Mouse (Mus musculus) frontal cortex, postnatal 36 days (tissue): Measurements from ENCODE around the gene Ppp1r9b.
"Not testable (repeated sequence)": the region's sequence is repeated elsewhere in the genome, so short reads cannot be mapped to it uniquely, and the experiment has no call there.

Experiments used
- DNase-seq, 2 experiments: peaks; one replicate each; pipeline ENCODE4 v3.0.0; 2022; ENCODE audit warnings: low spot score in 2 of 2

Ppp1r9b gene

GRCm38 (mm10) chr11:94997596-94997995 is 6.8 kb downstream of the Ppp1r9b start:
- DNase-seq: no peak

- peak in 1 of 2 experiments; percentile 69 for DNase-seq
Observed at GRCm38 (mm10) chr11:94998041-94998531, 7.3 kb downstream of the Ppp1r9b start.

GRCm38 (mm10) chr11:95000128-95000527 is 9.3 kb downstream of the Ppp1r9b start:
- no peak for DNase-seq

GRCm38 (mm10) chr11:95000548-95000947 is 9.7 kb downstream of the Ppp1r9b start:
- DNase-seq: no peak

GRCm38 (mm10) chr11:95001058-95001457 is 10.2 kb downstream of the Ppp1r9b start:
- peak; percentile 63 to 77 for DNase-seq

GRCm38 (mm10) chr11:95001584-95002347 is 10.9 kb downstream of the Ppp1r9b start:
- no peak for DNase-seq

GRCm38 (mm10) chr11:95002705-95003104 is 11.9 kb downstream of the Ppp1r9b start:
- DNase-seq: no peak

GRCm38 (mm10) chr11:95004136-95004936 is 13.5 kb downstream of the Ppp1r9b start:
- DNase-seq: no peak

GRCm38 (mm10) chr11:95004937-95005198 is 14.0 kb downstream of the Ppp1r9b start:
- no peak for DNase-seq

- no peak for DNase-seq
Observed at GRCm38 (mm10) chr11:95006038-95006437, 15.2 kb downstream of the Ppp1r9b start.

- peak; percentile 63 to 70 for DNase-seq
Observed at GRCm38 (mm10) chr11:95006525-95007219, 15.8 kb downstream of the Ppp1r9b start.

- no peak for DNase-seq
Observed at GRCm38 (mm10) chr11:95007418-95007817, 16.6 kb downstream of the Ppp1r9b start.

- DNase-seq: no peak
Observed at GRCm38 (mm10) chr11:95008661-95009628, 18.1 kb downstream of the Ppp1r9b start.

- DNase-seq: peak; percentile 54 to 64
Observed at GRCm38 (mm10) chr11:95009629-95010014, 18.8 kb downstream of the Ppp1r9b start, which contains the start of gene Samd14. TSS of gene Samd14 (plus strand) at chr11:95009879.

GRCm38 (mm10) chr11:95010141-95010739 is 19.4 kb downstream of the Ppp1r9b start:
- DNase-seq: no peak

- not testable (repeated sequence) for DNase-seq
Observed at GRCm38 (mm10) chr11:95010841-95011403, 20.1 kb downstream of the Ppp1r9b start.

GRCm38 (mm10) chr11:95011416-95011815 is 20.6 kb downstream of the Ppp1r9b start:
- DNase-seq: no peak

GRCm38 (mm10) chr11:95012075-95012474 is 21.2 kb downstream of the Ppp1r9b start:
- no peak for DNase-seq

- no peak for DNase-seq
Observed at GRCm38 (mm10) chr11:95012487-95012886, 21.7 kb downstream of the Ppp1r9b start.

GRCm38 (mm10) chr11:95015484-95015883 is 24.6 kb downstream of the Ppp1r9b start:
- no peak for DNase-seq
